Mouse (Mus musculus) erythroid progenitor cell, adult 5-6 weeks (primary cell): ENCODE measurements around the gene Eif4b. TPM values are rescaled to one million over a fixed set of nuclear protein-coding genes. Genes with fewer than 3 reads are reported as not detected.

Experiments
- ATAC-seq: replicated peaks from 2 replicates; pipeline ENCODE4 v1.8.0; 2016; ENCODE audit warnings: moderate number of reproducible peaks, mild to moderate bottlenecking, moderate TSS enrichment, inconsistent platforms; ENCODE audit not compliant: poor library complexity, low FRiP score, severe bottlenecking
- total RNA-seq, 2 experiments: library from RNA; stranded (forward) in 1 of 2; stranded (reverse) in 1 of 2; fragments of 150-400 nt in 1 of 2; fragments of 186-747, 209-891 nt in 1 of 2; gene quantifications; 2 replicates each; pipeline versions ENCODE4 v1.2.3 to v1.2.4; 2015 to 2017; ENCODE audit warnings: low replicate concordance in 2 of 2

Eif4b gene
- total RNA-seq, 2 experiments from 2014 or later = 49.9 to 89.8 TPM

GRCm38 (mm10) chr15:102100161-102100981, 26.8 kb downstream of the Eif4b start, which contains the start of gene Tns2:
Gene Tns2 (plus strand): TSS chr15:102100413.
- peak; percentile 68 for ATAC-seq

- no peak for ATAC-seq
Measured at GRCm38 (mm10) chr15:102100996-102101671, 27.6 kb downstream of the Eif4b start.

GRCm38 (mm10) chr15:102101672-102102541, 28.3 kb downstream of the Eif4b start:
- no peak for ATAC-seq

- no peak for ATAC-seq
Measured at GRCm38 (mm10) chr15:102102548-102103121, 29.1 kb downstream of the Eif4b start.

GRCm38 (mm10) chr15:102103371-102103946, 29.9 kb downstream of the Eif4b start:
- ATAC-seq = no peak

- no peak for ATAC-seq
Measured at GRCm38 (mm10) chr15:102103947-102104555, 30.5 kb downstream of the Eif4b start.

- no peak for ATAC-seq
Measured at GRCm38 (mm10) chr15:102105360-102105759, 31.8 kb downstream of the Eif4b start.

GRCm38 (mm10) chr15:102105764-102106730, 32.5 kb downstream of the Eif4b start:
- no peak for ATAC-seq

- ATAC-seq = no peak
Measured at GRCm38 (mm10) chr15:102106754-102107456, 33.3 kb downstream of the Eif4b start.

GRCm38 (mm10) chr15:102107689-102108573, 34.4 kb downstream of the Eif4b start:
- peak; percentile 68 for ATAC-seq

GRCm38 (mm10) chr15:102108651-102109525, 35.3 kb downstream of the Eif4b start:
- ATAC-seq = no peak

- ATAC-seq = no peak
Measured at GRCm38 (mm10) chr15:102110271-102110670, 36.7 kb downstream of the Eif4b start.

GRCm38 (mm10) chr15:102110701-102111494, 37.3 kb downstream of the Eif4b start:
- no peak for ATAC-seq

GRCm38 (mm10) chr15:102111495-102111829, 37.9 kb downstream of the Eif4b start:
- ATAC-seq = no peak

GRCm38 (mm10) chr15:102112181-102112580, 38.6 kb downstream of the Eif4b start:
- no peak for ATAC-seq
